ENCODE assay signal across 8 mouse cellular contexts in the genomic region with DNA sequence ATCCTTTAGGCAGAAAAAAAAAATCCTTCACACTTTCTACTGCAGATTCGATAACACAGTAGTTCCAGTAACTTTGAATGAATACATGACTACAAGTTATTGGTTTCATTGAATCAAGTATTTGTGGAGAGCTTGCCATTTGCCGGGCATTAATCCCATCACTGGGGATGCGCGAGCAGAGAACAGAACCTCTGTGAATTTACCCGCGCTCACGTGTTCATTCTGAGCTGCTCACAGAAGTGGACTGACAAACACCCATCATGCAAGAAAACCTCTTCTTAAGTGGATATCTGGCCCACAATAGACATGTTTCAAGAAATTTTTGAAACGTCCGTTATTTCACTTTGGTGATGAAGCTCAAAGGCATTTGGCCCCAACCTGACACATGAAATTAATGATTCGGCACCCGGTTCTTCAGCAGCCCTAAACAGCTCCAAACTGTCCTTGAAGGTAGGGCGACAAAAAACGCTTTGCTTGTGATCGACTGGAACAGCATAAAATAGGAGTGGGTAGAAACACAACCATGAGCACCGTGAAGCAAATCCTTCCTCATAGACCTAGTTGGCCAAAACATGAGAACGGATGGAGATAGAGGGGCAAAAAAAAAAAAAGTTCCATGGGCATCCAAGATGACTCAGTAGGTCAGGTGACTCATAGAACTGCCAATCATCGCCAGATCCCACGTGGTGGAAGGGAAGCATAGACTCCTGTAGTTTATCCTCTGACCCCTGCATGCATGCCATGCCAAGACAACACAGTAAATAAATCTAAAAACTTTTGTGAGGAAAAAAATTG. TPM values are rescaled to one million over a fixed set of nuclear protein-coding genes. Genes with fewer than 3 reads are reported as not detected.
DNase-seq lines count a peak whose midpoint lies in the region; ATAC-seq and TF ChIP-seq lines count a peak whose summit lies in the region.

No protein-coding gene starts in this region.

- peak overlapping the region; percentile 67 for H3K4me2 ChIP-seq in forebrain, postnatal 0 days (ENCODE audit: low read depth)
- peak overlapping the region; percentile 96 for H3K4me2 ChIP-seq in limb, embryonic 15.5 days

- 65% methylated on average over 18 of the region's 18 CpGs for WGBS in forebrain, postnatal 0 days
- 70% methylated on average over 18 of the region's 18 CpGs for WGBS in limb, embryonic 15.5 days

- H3K4me1 ChIP-seq in forebrain, postnatal 0 days (ENCODE audit: insufficient read depth), result peaks cover 25% of the 10 kb centered on the region
- H3K4me1 ChIP-seq in limb, embryonic 15.5 days, result peaks cover 17% of the 10 kb centered on the region

- peak overlapping the region; percentile 96 for H3K27ac ChIP-seq in forebrain, postnatal 0 days (ENCODE audit: low read depth, low read length)
- H3K27ac ChIP-seq in limb, embryonic 15.5 days, result no peak overlapping the region

- H3K9me3 ChIP-seq in forebrain, postnatal 0 days (ENCODE audit: low read length), result no peaks in the 10 kb centered on the region
- H3K9me3 ChIP-seq in limb, embryonic 15.5 days, result no peaks in the 10 kb centered on the region

- H3K4me3 ChIP-seq in forebrain, postnatal 0 days (ENCODE audit: low read depth, low read length), result peak overlapping the region; percentile 90
- H3K4me3 ChIP-seq in limb, embryonic 15.5 days, result peak overlapping the region; percentile 77

- no peak for ATAC-seq in forebrain, postnatal 0 days
- no peak for ATAC-seq in limb, embryonic 15.5 days (ENCODE audit: insufficient number of reproducible peaks, low FRiP score, low TSS enrichment, low read depth)
- ATAC-seq in inflammation-experienced regulatory T-cells, adult 6 months, result no peak

- no peak for TF ChIP-seq CTCF in forebrain, postnatal 0 days (IDR thresholded peaks at IDR 0.05; ENCODE audit: low read depth)

- DNase-seq in kidney, adult 9 months, result peak; percentile 2
- no peak for DNase-seq in kidney, adult 18-20 months
- DNase-seq in brain, adult 2 months (ENCODE audit: low read depth, low spot score), result peak; percentile 70
- DNase-seq in forebrain, postnatal 0 days, result no peak
- DNase-seq in right cerebral cortex, adult 18-20 months, result no peak
- no peak for DNase-seq in thymus, postnatal 25 days

- H3K27me3 ChIP-seq in forebrain, postnatal 0 days (ENCODE audit: insufficient read depth, low read length), result no peaks in the 10 kb centered on the region
- peaks cover 27% of the 10 kb centered on the region for H3K27me3 ChIP-seq in limb, embryonic 15.5 days

- no peaks in the 10 kb centered on the region for H3K36me3 ChIP-seq in forebrain, postnatal 0 days (ENCODE audit: insufficient read depth)
- no peaks in the 10 kb centered on the region for H3K36me3 ChIP-seq in limb, embryonic 15.5 days

- H3K9ac ChIP-seq in forebrain, postnatal 0 days, result peak overlapping the region; percentile 97; the same call in 1 of the 2 replicates
- no peak overlapping the region for H3K9ac ChIP-seq in limb, embryonic 15.5 days

RNA-seq across cellular contexts. Expression of gene Dclk2, which starts 0.7 kb away (rescaled TPM):
- 141 and 166 TPM in 2 replicates for total RNA-seq in forebrain, postnatal 0 days (2014; rRNA removed)
- 57.1 and 72.4 TPM in 2 replicates for polyA plus RNA-seq in forebrain, postnatal 0 days (2015; fragmentation: Nextera tagmentation; extraction: Ambion mirVana)
- polyA plus RNA-seq in limb, embryonic 15.5 days (2015; fragmentation: Nextera tagmentation; extraction: Ambion mirVana), result 3.4 and 4.5 TPM in 2 replicates
- polyA plus RNA-seq in inflammation-experienced regulatory T-cells, adult 6 months (2017; shearing (Covaris generic)), result 1 to 10 TPM; 1.4 to 1.9 (median 1.5) TPM

Comparison
In these comparisons a context has a peak if more than half of its experiments do, and no peak if none do; other contexts are left out.
1. DNase-seq: peak in kidney, adult 9 months (single experiment) and brain, adult 2 months (single experiment); none in kidney, adult 18-20 months (single experiment), forebrain, postnatal 0 days (single experiment), right cerebral cortex, adult 18-20 months (single experiment) and thymus, postnatal 25 days (single experiment).
2. RNA of gene Dclk2, which starts 0.7 kb away (polyA plus RNA-seq): 57.1 to 72.4 TPM in forebrain, postnatal 0 days; 3.4 to 4.5 TPM in limb, embryonic 15.5 days and 1.4 to 1.9 TPM in inflammation-experienced regulatory T-cells, adult 6 months; every median in the first group is over 10 times any median in the second.